Mouse (Mus musculus) myocyte (in vitro differentiated cells): Measurements from ENCODE around the gene Dbt. TPM values are rescaled to one million over a fixed set of nuclear protein-coding genes. Genes with fewer than 3 reads are reported as not detected.
A peak's percentile ranks its signal among the peaks of the same experiment; 100 is the strongest.

ENCODE experiments used
- H3K27me3 ChIP-seq: one replicate; pipeline ENCODE4 v1.6.1; 2011; ENCODE audit not compliant: control insufficient read depth, insufficient read depth, insufficient read length
- H3K36me3 ChIP-seq: one replicate; pipeline ENCODE4 v1.6.1; 2011; ENCODE audit not compliant: control insufficient read depth, insufficient read depth
- H3K4me2 ChIP-seq: one replicate; pipeline ENCODE4 v1.6.1; 2011; ENCODE audit warnings: low read depth, control low read depth
- H3K4me3 ChIP-seq: one replicate; pipeline ENCODE4 v1.5.1; 2011; ENCODE audit warnings: mild to moderate bottlenecking, control low read depth, moderate library complexity
- H3K79me2 ChIP-seq: one replicate; pipeline ENCODE4 v1.6.1; 2011; ENCODE audit not compliant: control insufficient read depth, insufficient read depth
- H3ac ChIP-seq: one replicate; pipeline ENCODE4 v1.6.1; 2011; ENCODE audit not compliant: control insufficient read depth, insufficient read length
- CEBPB ChIP-seq: IDR thresholded peaks from 2 replicates; pipeline ENCODE4 v1.6.1; 2011; ENCODE audit warnings: mild to moderate bottlenecking, moderate library complexity; ENCODE audit not compliant: poor library complexity, insufficient read depth, severe bottlenecking
- E2F4 ChIP-seq: IDR thresholded peaks from one replicate; pipeline ENCODE4 v1.6.1; 2011; ENCODE audit warnings: mild to moderate bottlenecking, control low read depth, moderate library complexity; ENCODE audit not compliant: insufficient read depth
- MAX ChIP-seq: IDR thresholded peaks from one replicate; pipeline ENCODE4 v1.6.1; 2011; ENCODE audit warnings: low read depth, mild to moderate bottlenecking, control low read depth
- MYOD1 ChIP-seq, 3 experiments: IDR thresholded peaks; one replicate each; pipeline ENCODE4 v1.6.1; 2011; ENCODE audit warnings: control low read depth in 2 of 3, low read depth in 2 of 3, mild to moderate bottlenecking in 2 of 3, moderate library complexity in 1 of 3; ENCODE audit not compliant: insufficient read length in 2 of 3, control insufficient read depth in 1 of 3
- MYOG ChIP-seq, 3 experiments: IDR thresholded peaks; one replicate each; pipeline ENCODE4 v1.6.1; 2011; ENCODE audit warnings: control low read depth in 2 of 3, low read depth in 2 of 3, mild to moderate bottlenecking in 2 of 3; ENCODE audit not compliant: insufficient read length in 2 of 3, control insufficient read depth in 1 of 3, insufficient read depth in 1 of 3
- POLR2A ChIP-seq: IDR thresholded peaks from one replicate; pipeline ENCODE4 v1.6.1; 2011; ENCODE audit warnings: low read depth, mild to moderate bottlenecking, control low read depth, moderate library complexity; ENCODE audit not compliant: insufficient read length
- POLR2AphosphoS2 ChIP-seq: IDR thresholded peaks from one replicate; pipeline ENCODE4 v1.6.1; 2011; ENCODE audit warnings: low read depth, control low read depth; ENCODE audit not compliant: insufficient read length
- REST ChIP-seq: IDR thresholded peaks from one replicate; pipeline ENCODE4 v1.6.1; 2011; ENCODE audit warnings: mild to moderate bottlenecking, control low read depth, moderate library complexity; ENCODE audit not compliant: insufficient read depth, insufficient read length
- SRF ChIP-seq: IDR thresholded peaks from one replicate; pipeline ENCODE4 v1.6.1; 2011; ENCODE audit warnings: low read depth; ENCODE audit not compliant: control insufficient read depth, insufficient read length
- TCF12 ChIP-seq: IDR thresholded peaks from one replicate; pipeline ENCODE4 v1.6.1; 2011; ENCODE audit warnings: mild to moderate bottlenecking, control low read depth; ENCODE audit not compliant: poor library complexity, insufficient read depth, severe bottlenecking
- TCF3 ChIP-seq: IDR thresholded peaks from one replicate; pipeline ENCODE4 v1.6.1; 2011; ENCODE audit warnings: low read depth, control low read depth; ENCODE audit not compliant: insufficient read length
- USF1 ChIP-seq: IDR thresholded peaks from one replicate; pipeline ENCODE4 v1.6.1; 2011; ENCODE audit warnings: low read depth, mild to moderate bottlenecking, control low read depth, moderate library complexity
- polyA plus RNA-seq: library from polyadenylated mRNA; unstranded; fragments of >200 nt; fragmentation: generic; extraction: Trizol; gene quantifications from one replicate; pipeline ENCODE4 v1.2.1, GENCODE M21; 2012; ENCODE audit warnings: missing spikeins

Gene Dbt
- 4.2 TPM for polyA plus RNA-seq

DNA sequence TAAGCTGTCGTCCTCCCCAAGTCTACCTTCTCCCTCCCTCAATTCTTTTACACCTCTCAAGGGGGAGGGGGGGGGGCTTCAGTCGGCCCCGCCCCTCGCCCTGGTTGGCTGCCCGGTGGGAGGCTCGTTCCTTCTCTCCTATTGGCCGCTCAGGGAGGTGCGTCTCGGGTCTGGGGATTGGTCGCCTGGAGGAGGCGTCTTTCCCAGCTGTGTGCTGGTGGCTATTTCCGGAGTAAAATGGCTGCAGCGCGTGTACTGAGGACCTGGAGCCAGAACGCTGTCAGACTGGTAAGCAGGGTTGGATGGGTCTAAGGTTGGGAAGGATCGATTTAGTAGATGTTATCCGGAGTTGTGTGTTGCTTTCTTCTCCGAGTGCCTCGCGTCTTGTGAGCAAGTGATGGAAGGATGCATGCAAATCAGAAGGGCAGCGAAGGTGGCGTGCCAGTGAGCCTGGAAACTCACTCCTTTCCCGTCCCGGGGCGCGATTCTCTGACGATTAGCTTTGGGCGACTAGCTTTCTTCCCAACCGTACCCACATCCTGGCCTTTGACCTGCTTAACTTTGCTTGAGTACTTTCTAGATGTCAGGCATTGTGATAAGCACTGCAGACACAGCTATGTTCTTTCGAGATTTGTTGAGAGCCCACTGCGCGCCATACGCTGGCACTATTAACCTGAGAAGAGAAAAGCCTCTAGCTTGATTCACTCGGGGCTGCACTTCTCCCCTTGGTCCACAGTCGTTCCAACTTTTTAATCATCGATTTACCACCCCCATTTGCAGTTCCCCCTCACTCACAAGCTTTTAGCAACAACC, at the start of gene Dbt:
Gene Dbt, plus strand, starts transcription at position 167 of the 813 bp plus-strand sequence.
- Histone ChIP-seq H3K27me3 (no peaks in the 10 kb centered on the region), H3K79me2 (no peaks in the 10 kb centered on the region), H3K36me3 (no peaks in the 10 kb centered on the region)

DNA sequence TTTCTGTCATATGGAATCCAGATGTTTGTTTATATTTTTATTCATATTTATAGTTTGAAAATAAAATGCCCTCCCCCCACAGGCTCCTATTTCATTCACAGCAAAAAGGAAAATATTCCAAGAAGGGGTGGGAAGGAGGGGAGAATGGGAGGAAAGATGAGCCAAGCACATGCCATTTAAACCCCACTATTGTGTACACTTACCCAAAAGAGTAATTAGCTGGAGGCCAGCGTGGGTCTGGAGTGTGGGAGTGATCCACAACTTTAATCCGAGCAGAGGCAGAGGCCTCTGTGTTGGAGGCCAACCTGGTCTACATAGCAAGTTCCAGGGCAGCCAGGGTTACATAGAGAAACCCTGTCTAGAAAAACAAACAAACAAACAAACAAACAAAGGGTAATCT, 48.6 kb upstream of the Dbt start:
- no peak overlapping the region for H3K4me3 ChIP-seq
- H3K27me3 ChIP-seq, result no peaks in the 10 kb centered on the region
- H3K36me3 ChIP-seq, result no peaks in the 10 kb centered on the region
- H3K4me2 ChIP-seq, result no peak overlapping the region
- no peak for TF ChIP-seq MAX
- H3K79me2 ChIP-seq, result no peaks in the 10 kb centered on the region
- H3ac ChIP-seq, result no peak overlapping the region

More for the DNA sequence above, at the start of gene Dbt:
- peak within 1 kb of the TSS; percentile 45 for H3K4me3 ChIP-seq
- H3K4me2 ChIP-seq, result peak within 1 kb of the TSS; percentile 69
- TF ChIP-seq MYOD1 (IDR thresholded peaks at IDR 0.05; ENCODE audit: control insufficient read depth in 1 of 3, insufficient read length in 2 of 3, low read depth in 2 of 3) (peak in 1 of 3 experiments; percentile 19), POLR2A (peak; percentile 68), REST (no peak), POLR2AphosphoS2 (peak; percentile 80)
- no peak within 1 kb of the TSS for H3ac ChIP-seq

DNA sequence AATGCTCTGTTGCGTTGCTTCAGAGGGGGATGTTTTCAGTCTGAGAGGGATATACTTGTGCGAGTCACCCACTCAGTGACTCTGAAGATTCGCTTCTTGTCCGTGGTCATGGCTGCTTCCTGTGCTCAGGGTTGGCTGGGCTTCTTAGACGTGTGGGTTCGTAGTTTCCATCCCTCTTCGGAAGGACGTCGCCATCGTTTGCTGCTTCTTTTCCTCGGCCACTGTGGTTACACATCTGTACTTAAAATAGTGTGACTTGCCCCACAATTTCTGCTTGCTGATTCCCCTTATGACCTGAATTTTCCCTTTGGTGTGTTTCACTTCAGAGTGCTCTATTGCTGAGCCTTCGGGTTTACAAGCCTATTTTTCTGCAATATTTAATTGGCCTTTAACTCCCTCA, 47.2 kb upstream of the Dbt start:
- no peak overlapping the region for H3K4me3 ChIP-seq
- H3K27me3 ChIP-seq, result no peaks in the 10 kb centered on the region
- no peaks in the 10 kb centered on the region for H3K79me2 ChIP-seq
- no peak for TF ChIP-seq POLR2A
- TF ChIP-seq TCF3, result no peak
- H3K4me2 ChIP-seq, result no peak overlapping the region
- H3K36me3 ChIP-seq, result no peaks in the 10 kb centered on the region
- no peak overlapping the region for H3ac ChIP-seq

DNA sequence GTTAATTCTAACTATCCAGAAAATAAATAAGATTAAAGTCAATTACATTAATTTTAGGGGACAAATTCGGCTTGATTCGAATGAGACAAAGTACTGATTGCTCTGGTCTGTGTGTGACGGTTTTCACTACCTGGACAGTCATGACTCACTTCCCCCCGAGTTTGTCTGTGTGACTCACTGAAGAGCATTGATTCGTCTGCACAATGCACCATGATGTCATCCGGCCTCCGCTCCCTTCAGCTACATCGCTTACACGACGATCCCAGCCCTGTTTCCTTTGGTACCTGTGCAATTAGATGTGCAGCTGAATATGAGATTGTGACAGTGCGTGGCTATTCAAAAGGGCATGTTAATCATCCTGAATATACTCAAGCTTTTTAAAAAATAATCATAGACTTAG, 38.3 kb upstream of the Dbt start:
- Histone ChIP-seq H3K36me3 (no peaks in the 10 kb centered on the region), H3K27me3 (no peaks in the 10 kb centered on the region), H3K79me2 (no peaks in the 10 kb centered on the region), H3ac (no peak overlapping the region), H3K4me3 (no peak overlapping the region), H3K4me2 (peak overlapping the region; percentile 27)
- TF ChIP-seq TCF12, result no peak

DNA sequence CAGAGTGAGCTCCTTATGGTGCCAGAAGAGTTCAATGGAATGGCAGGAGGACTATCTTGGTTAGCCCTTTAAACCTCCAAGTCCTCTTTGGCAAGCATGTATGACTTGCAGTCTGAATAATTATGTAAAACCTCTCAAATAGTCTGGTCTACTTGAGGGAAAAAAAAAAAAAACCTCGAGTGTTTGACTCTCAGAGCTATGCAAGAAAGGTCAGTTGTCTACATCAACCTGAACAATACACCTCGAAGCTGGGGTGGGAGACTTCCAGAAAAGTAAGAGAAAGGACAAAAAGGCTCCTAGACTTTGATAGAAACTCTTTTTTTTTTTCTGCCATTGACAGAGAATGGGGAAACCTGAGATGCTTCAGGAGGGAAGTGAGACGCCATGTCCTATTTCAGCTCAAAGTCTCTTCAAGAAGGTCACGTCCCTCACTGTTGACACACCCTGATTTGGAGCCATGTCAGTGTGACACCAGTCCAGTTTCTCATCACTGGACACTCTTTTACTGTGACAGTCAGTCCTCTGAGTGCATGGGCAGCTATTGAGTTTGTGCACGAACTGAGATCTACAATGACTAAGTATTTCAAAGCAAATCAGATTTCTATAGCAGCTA, 36.1 kb upstream of the Dbt start:
- H3K4me3 ChIP-seq, result no peak overlapping the region
- H3K27me3 ChIP-seq, result no peaks in the 10 kb centered on the region
- no peaks in the 10 kb centered on the region for H3K79me2 ChIP-seq
- no peaks in the 10 kb centered on the region for H3K36me3 ChIP-seq
- no peak overlapping the region for H3ac ChIP-seq
- H3K4me2 ChIP-seq, result no peak overlapping the region
- TF ChIP-seq TCF3, result no peak
- TF ChIP-seq REST, result no peak
- no peak for TF ChIP-seq TCF12
- TF ChIP-seq MYOD1 (IDR thresholded peaks at IDR 0.05; ENCODE audit: control insufficient read depth in 1 of 3, insufficient read length in 2 of 3, low read depth in 2 of 3), result no peak
- no peak for TF ChIP-seq USF1
- no peak for TF ChIP-seq SRF
- no peak for TF ChIP-seq MYOG (IDR thresholded peaks at IDR 0.05; ENCODE audit: control insufficient read depth in 1 of 3, insufficient read depth in 1 of 3, insufficient read length in 2 of 3, low read depth in 2 of 3)

DNA sequence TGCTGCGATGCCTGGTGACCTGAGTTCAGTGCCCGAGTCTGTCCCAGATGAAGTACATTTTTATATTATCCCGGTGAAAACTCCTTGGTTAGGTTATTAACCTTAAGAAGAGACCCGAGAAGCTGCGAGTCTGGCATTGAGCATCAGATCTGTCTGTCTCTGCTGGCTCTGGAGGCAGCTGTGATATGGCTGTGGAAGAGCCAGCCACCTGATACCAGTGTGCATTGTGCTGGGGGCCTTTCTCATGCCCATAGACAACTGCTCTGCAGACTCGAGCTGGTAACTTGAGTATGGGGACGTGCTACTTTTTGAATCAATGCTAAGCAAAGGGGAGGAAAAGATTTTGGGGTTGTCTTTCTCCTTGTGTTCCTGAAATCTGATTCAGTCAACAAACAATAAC, 35.5 kb upstream of the Dbt start:
- TF ChIP-seq POLR2A (no peak), USF1 (no peak), REST (no peak), MYOD1 (IDR thresholded peaks at IDR 0.05; ENCODE audit: control insufficient read depth in 1 of 3, insufficient read length in 2 of 3, low read depth in 2 of 3) (no peak), MYOG (IDR thresholded peaks at IDR 0.05; ENCODE audit: control insufficient read depth in 1 of 3, insufficient read depth in 1 of 3, insufficient read length in 2 of 3, low read depth in 2 of 3) (no peak), POLR2AphosphoS2 (no peak), MAX (no peak), SRF (no peak), TCF3 (no peak), CEBPB (no peak), E2F4 (no peak)
- H3ac ChIP-seq, result no peak overlapping the region
- no peaks in the 10 kb centered on the region for H3K79me2 ChIP-seq
- no peaks in the 10 kb centered on the region for H3K27me3 ChIP-seq
- no peaks in the 10 kb centered on the region for H3K36me3 ChIP-seq
- H3K4me3 ChIP-seq, result no peak overlapping the region
- no peak overlapping the region for H3K4me2 ChIP-seq
